Mouse (Mus musculus) G1E (cell line): ENCODE measurements around the gene Ngdn.
"Not testable (repeated sequence)": the region's sequence is repeated elsewhere in the genome, so short reads cannot be mapped to it uniquely, and the experiment has no call there.

Experiments used
- CTCF ChIP-seq: IDR thresholded peaks from 2 replicates; pipeline ENCODE4 v1.5.1; 2012; ENCODE audit warnings: low read depth, low read length, inconsistent platforms, mixed read lengths
- GATA1 ChIP-seq: IDR thresholded peaks from 2 replicates; pipeline ENCODE4 v1.6.1; 2012; ENCODE audit warnings: borderline replicate concordance, low read length, inconsistent platforms, mixed read lengths
- POLR2AphosphoS5 ChIP-seq: IDR thresholded peaks from 2 replicates; pipeline ENCODE4 v1.6.1; 2012; ENCODE audit warnings: low read depth, low read length, inconsistent platforms; ENCODE audit not compliant: insufficient replicate concordance
- TAL1 ChIP-seq: conservative IDR thresholded peaks from 2 replicates; pipeline ENCODE4 v1.6.1; 2012; ENCODE audit warnings: low read depth, low read length, inconsistent platforms, mixed read lengths

DNA sequence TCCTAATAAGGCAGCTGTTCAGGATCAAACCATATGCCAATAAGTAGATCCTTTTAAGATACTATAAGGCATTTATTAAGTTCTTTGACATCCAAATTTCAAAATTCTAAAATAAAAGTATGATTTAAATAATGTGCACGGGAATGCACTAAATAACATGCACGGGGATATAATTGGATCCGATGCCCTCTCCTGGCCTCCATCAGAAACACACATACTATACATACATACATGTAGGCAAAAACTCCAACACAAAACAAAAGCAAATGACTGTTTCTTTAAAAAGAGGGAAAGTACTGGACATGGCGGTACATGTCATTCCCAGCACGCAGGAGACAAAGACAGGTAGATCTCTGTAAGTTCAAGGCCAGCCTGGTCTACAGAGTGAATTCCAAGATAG is 15.4 kb upstream of the Ngdn start:
- not testable (repeated sequence) for TF ChIP-seq TAL1, CTCF, GATA1, POLR2AphosphoS5
